Mouse (Mus musculus): ENCODE results near the gene Maco1.

- TF ChIP-seq CTCF (IDR thresholded peaks at IDR 0.05; ENCODE audit: low read depth) (no peak), EP300 (IDR thresholded peaks at IDR 0.05; ENCODE audit: low read depth) (no peak)
These were observed 94.8 kb downstream of the Maco1 start for GRCm38 (mm10) chr4:134758367-134758766.

Data from heart, postnatal 0 days (tissue).